Mouse (Mus musculus): ENCODE measurements at regions not wholly inside any gene's neighbourhood (a gene's known extent, or its start where the extent isn't known, plus 50 kb on each side); places are given as distances from the start of the nearest gene placed in this dataset.

- H3K4me3 ChIP-seq (replicated peaks; ENCODE audit: low read depth, low read length): no peak overlapping the region
- no peak overlapping the region for H3K27ac ChIP-seq (replicated peaks; ENCODE audit: low read depth, low read length)
- no peaks in the 10 kb centered on the region for H3K36me3 ChIP-seq (ENCODE audit: control insufficient read depth, insufficient read depth, low read length)
- ATAC-seq (ENCODE audit: low FRiP score, low TSS enrichment) (no peak), DNase-seq (no peak)
- H3K9ac ChIP-seq (replicated peaks; ENCODE audit: low read length): no peak overlapping the region
- no peak overlapping the region for H3K4me2 ChIP-seq (ENCODE audit: low read length)
- no peaks in the 10 kb centered on the region for H3K4me1 ChIP-seq (ENCODE audit: control insufficient read depth, insufficient read depth, low read length)
- H3K27me3 ChIP-seq (ENCODE audit: control insufficient read depth, insufficient read depth, low read length): no peaks in the 10 kb centered on the region
- H3K9me3 ChIP-seq (ENCODE audit: control insufficient read depth, low read length): no peaks in the 10 kb centered on the region
- 91% methylated on average over 6 of the region's 6 CpGs for WGBS
Observed at GRCm38 (mm10) chr11:110902918-110903317, 64.9 kb upstream of the Kcnj16 start.
